Mouse (Mus musculus) forebrain, embryonic 14.5 days (tissue): ENCODE measurements around the gene Hbs1l. TPM values are rescaled to one million over a fixed set of nuclear protein-coding genes. Genes with fewer than 3 reads are reported as not detected.

Source experiments
- polyA plus RNA-seq: library from polyadenylated mRNA; unstranded; fragments of >200 nt; fragmentation: Nextera tagmentation; extraction: Ambion mirVana; gene quantifications from 2 replicates; pipeline ENCODE4 v1.2.1, GENCODE M21; 2014

Hbs1l gene
- polyA plus RNA-seq, 1 experiment from 2014 or later: 95.0 TPM

Other genes starting within 250 kb of the Hbs1l start
- 2.6 and 3.2 TPM in 2 replicates for gene Myb, start 135.0 kb upstream of the Hbs1l start, polyA plus RNA-seq
- gene Aldh8a1, start 81.3 kb downstream of the Hbs1l start, polyA plus RNA-seq: 0.12 TPM in 1 of 2 replicates, not detected in the other